Mouse (Mus musculus) heart, embryonic 10.5 days (tissue): ENCODE results near the gene Ifrd2. TPM values are rescaled to one million over a fixed set of nuclear protein-coding genes. Genes with fewer than 3 reads are reported as not detected.
A peak's percentile ranks its signal among the peaks of the same experiment; 100 is the strongest.

Experiments
- DNase-seq: peaks from one replicate; pipeline ENCODE4 v3.0.0-alpha.2; 2017; ENCODE audit warnings: low spot score
- H3K27ac ChIP-seq: fragments of 300-500 bp; sonication (generic); 2 replicates; pipeline ENCODE4 v1.5.1; 2016; ENCODE audit warnings: mild to moderate bottlenecking
- H3K27me3 ChIP-seq: fragments of 300-500 bp; sonication (generic); 2 replicates; pipeline ENCODE4 v1.6.1; 2016; ENCODE audit warnings: mild to moderate bottlenecking; ENCODE audit not compliant: poor library complexity, insufficient read depth, severe bottlenecking
- H3K36me3 ChIP-seq: fragments of 300-500 bp; sonication (generic); 2 replicates; pipeline ENCODE4 v1.6.1; 2016; ENCODE audit warnings: mild to moderate bottlenecking, moderate library complexity
- H3K4me1 ChIP-seq: fragments of 300-500 bp; sonication (generic); 2 replicates; pipeline ENCODE4 v1.6.1; 2016; ENCODE audit warnings: mild to moderate bottlenecking
- H3K4me3 ChIP-seq: fragments of 300-500 bp; sonication (generic); 2 replicates; pipeline ENCODE4 v1.5.1; 2016; ENCODE audit warnings: mild to moderate bottlenecking, moderate library complexity
- H3K9me3 ChIP-seq: fragments of 300-500 bp; sonication (generic); 2 replicates; pipeline ENCODE4 v1.6.1; 2016; ENCODE audit warnings: mild to moderate bottlenecking, moderate library complexity
- WGBS: fragments of 180-500 bp; shearing (Covaris S2); methylation state at CpG from one replicate; pipeline ENCODE4 v1.1.7; 2016; 5-methylcytosine and 5-hydroxymethylcytosine counted together
- polyA plus RNA-seq: library from polyadenylated mRNA; unstranded; fragments of >200 nt; fragmentation: Nextera tagmentation; extraction: Ambion mirVana; gene quantifications from 2 replicates; pipeline ENCODE4 v1.2.1, GENCODE M21; 2016

Ifrd2 gene
- 58.0 and 62.8 TPM in 2 replicates for polyA plus RNA-seq

DNA sequence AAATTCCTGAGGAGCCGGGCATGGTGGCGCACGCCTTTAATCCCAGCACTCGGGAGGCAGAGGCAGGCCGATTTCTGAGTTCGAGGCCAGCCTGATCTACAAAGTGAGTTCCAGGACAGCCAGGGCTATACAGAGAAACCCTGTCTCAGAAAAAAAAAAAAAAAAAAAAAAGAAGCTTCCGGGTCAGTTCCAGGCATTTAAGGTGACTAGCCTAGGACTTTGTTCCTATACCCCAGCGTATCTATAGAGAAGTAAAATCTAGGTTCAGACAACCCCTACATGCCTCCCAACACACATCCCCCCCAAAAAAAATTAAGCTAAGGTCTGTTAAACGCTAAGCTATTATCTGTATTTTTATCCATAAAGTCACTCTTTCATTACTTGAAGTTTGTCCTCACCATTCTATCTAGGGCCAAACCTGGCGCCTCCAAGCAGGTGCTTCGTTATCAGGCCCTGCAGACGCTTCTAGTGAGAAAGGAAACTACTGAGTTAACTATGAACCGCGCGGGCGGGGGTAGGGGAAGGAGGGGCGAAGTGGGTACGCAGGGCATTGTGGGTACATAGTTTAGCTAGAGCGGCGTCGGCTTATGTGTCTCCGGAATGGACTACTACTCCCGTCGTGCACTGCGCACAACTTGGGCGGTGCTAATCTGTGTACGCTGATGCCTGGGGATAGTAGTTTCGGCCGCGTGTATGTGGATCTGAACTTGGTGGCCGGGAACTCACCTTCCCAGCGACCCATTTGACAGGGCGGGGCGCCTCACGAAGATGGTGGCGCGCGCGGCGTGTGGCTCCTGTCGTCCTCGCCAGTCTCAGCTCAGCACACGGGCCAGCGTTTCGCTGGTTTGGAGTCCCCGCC, at the start of gene Ifrd2:
Ifrd2 (plus strand) TSS at position 669 of the 859 bp plus-strand sequence.
- Histone ChIP-seq H3K27ac (peak within 1 kb of the TSS; percentile 91), H3K4me3 (peak within 1 kb of the TSS; percentile 86), H3K9me3 (no peaks in the 10 kb centered on the region), H3K27me3 (no peaks in the 10 kb centered on the region), H3K36me3 (peaks cover 49% of the 10 kb centered on the region), H3K4me1 (peaks cover 46% of the 10 kb centered on the region)
- WGBS: 11% methylated on average over 46 of the region's 46 CpGs
- DNase-seq: peak; percentile 100

- no peak overlapping the region for H3K4me3 ChIP-seq
- peaks cover 39% of the 10 kb centered on the region for H3K36me3 ChIP-seq
- H3K9me3 ChIP-seq: no peaks in the 10 kb centered on the region
- no peak overlapping the region for H3K27ac ChIP-seq
- 87% methylated on average over 7 of the region's 7 CpGs for WGBS
- H3K4me1 ChIP-seq: peaks cover 58% of the 10 kb centered on the region
- no peaks in the 10 kb centered on the region for H3K27me3 ChIP-seq
- DNase-seq: no peak
Measured at GRCm38 (mm10) chr9:107538231-107538630, 49.2 kb upstream of the Ifrd2 start.

GRCm38 (mm10) chr9:107538711-107539110, 48.7 kb upstream of the Ifrd2 start:
- Histone ChIP-seq H3K4me1 (peaks cover 60% of the 10 kb centered on the region), H3K36me3 (peaks cover 44% of the 10 kb centered on the region), H3K27me3 (no peaks in the 10 kb centered on the region), H3K27ac (no peak overlapping the region), H3K4me3 (no peak overlapping the region), H3K9me3 (no peaks in the 10 kb centered on the region)
- WGBS: 88% methylated on average over 3 of the region's 3 CpGs
- DNase-seq: no peak

- H3K27me3 ChIP-seq: no peaks in the 10 kb centered on the region
- H3K27ac ChIP-seq: no peak overlapping the region
- no peak overlapping the region for H3K4me3 ChIP-seq
- DNase-seq: no peak
- no peaks in the 10 kb centered on the region for H3K9me3 ChIP-seq
- peaks cover 52% of the 10 kb centered on the region for H3K4me1 ChIP-seq
- WGBS: 94% methylated on average over 8 of the region's 8 CpGs
- peaks cover 55% of the 10 kb centered on the region for H3K36me3 ChIP-seq
Measured at GRCm38 (mm10) chr9:107539940-107540339, 47.5 kb upstream of the Ifrd2 start.

DNA sequence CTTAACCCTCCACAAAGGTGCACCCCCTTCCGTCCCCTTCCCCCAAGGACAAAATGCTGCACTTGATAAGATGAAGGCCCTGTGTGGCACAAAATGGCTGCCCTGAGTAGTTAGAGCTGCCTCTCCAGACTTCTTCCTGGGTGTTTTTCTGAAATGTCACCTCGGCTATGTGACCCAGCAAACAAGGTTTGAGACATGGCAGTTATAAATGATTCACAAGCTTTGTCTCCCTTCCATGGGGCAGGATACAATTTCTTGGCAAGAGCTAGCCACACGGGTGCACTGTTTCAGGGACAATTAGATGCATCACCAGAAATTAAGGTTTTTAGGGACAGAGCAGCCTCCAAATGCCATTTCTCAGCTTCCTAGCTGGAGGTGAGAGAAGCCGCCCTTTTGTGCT, 47.0 kb upstream of the Ifrd2 start:
- H3K36me3 ChIP-seq: peaks cover 60% of the 10 kb centered on the region
- no peaks in the 10 kb centered on the region for H3K9me3 ChIP-seq
- H3K27me3 ChIP-seq: no peaks in the 10 kb centered on the region
- no peak overlapping the region for H3K27ac ChIP-seq
- no peak overlapping the region for H3K4me3 ChIP-seq
- WGBS: 71% methylated on average over 4 of the region's 4 CpGs
- peaks cover 51% of the 10 kb centered on the region for H3K4me1 ChIP-seq
- no peak for DNase-seq

DNA sequence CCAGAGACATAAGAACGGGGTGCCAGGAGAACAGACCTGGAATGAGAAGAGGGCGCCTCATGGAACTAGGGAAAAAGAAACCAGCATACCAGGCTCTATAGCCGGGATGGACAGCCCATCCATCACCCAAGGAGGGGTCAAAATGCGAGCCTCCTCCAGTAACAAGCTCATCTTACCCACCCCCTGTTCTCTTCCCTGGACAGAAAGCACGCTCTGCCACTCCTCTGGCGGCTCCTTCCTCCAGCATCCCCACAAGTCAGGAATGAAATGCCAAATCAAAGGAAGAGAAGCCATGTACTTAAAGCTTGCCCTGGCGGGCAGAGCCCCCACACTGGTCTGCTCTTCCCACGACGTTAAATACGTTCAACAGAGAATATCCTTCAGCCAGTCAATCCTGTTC, 46.4 kb upstream of the Ifrd2 start:
- no peak for DNase-seq
- 39% methylated on average over 10 of the region's 10 CpGs for WGBS
- no peaks in the 10 kb centered on the region for H3K27me3 ChIP-seq
- H3K36me3 ChIP-seq: peaks cover 60% of the 10 kb centered on the region
- H3K4me1 ChIP-seq: peaks cover 48% of the 10 kb centered on the region
- no peaks in the 10 kb centered on the region for H3K9me3 ChIP-seq
- peak overlapping the region; percentile 78 for H3K4me3 ChIP-seq
- 0 out of 2 replicates have a peak overlapping the region, but pooled peaks have one; percentile 86 for H3K27ac ChIP-seq

DNA sequence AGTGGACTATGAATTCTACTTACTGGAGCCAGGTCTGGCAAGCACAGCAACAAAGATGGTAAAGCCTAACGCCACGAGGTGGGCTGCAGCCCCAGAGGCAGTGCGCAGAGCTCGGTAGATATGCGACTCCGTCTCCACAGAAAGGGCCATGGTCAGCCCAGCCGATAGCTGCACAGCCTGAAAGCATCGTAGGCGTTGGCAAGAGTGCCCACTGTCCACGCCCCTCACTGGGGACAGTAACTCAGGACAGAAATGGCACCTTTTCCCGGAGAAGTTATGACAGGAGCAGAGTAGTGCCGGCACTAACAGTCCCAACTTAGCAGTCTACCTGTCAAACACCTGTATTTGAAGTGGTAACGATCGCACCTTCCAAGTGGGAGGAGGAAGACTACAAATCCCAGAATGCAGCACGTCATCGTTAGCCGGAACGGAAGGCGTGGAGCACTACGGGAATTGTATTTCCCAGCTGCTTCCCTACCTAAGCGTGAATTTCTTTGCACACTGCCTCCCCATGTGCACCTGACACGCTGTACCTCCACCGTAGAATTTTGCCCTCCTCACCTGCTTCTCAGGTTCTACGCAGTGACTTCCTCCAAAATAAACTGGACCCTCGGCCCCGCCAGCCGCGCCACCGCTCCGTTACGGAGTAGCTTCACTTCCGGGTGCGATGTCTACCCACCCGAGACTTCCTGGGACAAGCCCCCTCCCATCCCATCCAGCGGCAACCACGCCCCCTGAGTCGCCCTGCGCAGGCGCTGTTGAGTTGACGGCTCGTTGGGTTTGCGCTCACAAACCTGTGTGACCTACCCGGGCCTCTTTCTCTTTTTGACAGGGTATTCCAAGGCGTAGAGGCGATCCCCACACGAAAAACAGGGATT, 45.7 kb upstream of the Ifrd2 start, which contains the start of the genes Cyb561d2 and Nprl2:
Cyb561d2 (minus strand) TSS at position 720 of the 878 bp plus-strand sequence.
Nprl2 (plus strand) TSS at position 753 of the 878 bp plus-strand sequence.
- Histone ChIP-seq H3K27me3 (no peaks in the 10 kb centered on the region), H3K36me3 (peaks cover 58% of the 10 kb centered on the region), H3K4me1 (peaks cover 46% of the 10 kb centered on the region), H3K9me3 (no peaks in the 10 kb centered on the region), H3K4me3 (peak within 1 kb of the TSS; percentile 78), H3K27ac (peak within 1 kb of the TSS; percentile 86)
- under 1% methylated on average over 46 of the region's 46 CpGs for WGBS
- peak; percentile 98 for DNase-seq

- Histone ChIP-seq H3K27me3 (0 out of 2 replicates have a peak, but pooled peaks cover under 1% of the 10 kb centered on the region), H3K27ac (peak overlapping the region; percentile 86), H3K4me1 (peaks cover 46% of the 10 kb centered on the region), H3K36me3 (peaks cover 52% of the 10 kb centered on the region), H3K4me3 (peak overlapping the region; percentile 78), H3K9me3 (no peaks in the 10 kb centered on the region)
- 3% methylated on average over 11 of the region's 11 CpGs for WGBS
- DNase-seq: no peak
Measured at GRCm38 (mm10) chr9:107542352-107542686, 45.1 kb upstream of the Ifrd2 start.

DNA sequence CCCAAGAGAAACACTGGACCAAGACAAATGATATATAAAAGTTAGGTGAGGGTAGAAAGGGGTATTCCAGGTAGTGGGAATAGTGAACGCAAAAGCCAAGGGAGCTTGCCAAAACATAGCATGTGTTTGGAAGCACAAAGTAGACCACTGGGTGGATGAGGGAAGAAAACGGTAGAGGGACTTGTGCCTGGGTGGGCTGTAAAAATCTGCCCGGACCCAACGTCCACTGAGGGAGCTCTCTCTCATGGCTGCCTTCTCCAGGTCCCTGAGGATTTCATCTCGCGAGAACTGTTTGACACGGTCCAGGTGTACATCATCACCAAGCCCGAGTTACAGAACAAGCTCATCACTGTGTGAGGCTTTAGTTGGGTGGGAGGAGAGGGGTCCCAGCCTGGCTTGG, 44.7 kb upstream of the Ifrd2 start:
- Histone ChIP-seq H3K4me3 (peak overlapping the region; percentile 78), H3K9me3 (no peaks in the 10 kb centered on the region), H3K36me3 (peaks cover 48% of the 10 kb centered on the region), H3K27me3 (peaks cover 5% of the 10 kb centered on the region; the same call in 1 of the 2 replicates), H3K4me1 (peaks cover 46% of the 10 kb centered on the region), H3K27ac (peak overlapping the region; percentile 86)
- WGBS: 46% methylated on average over 8 of the region's 8 CpGs
- DNase-seq: no peak

DNA sequence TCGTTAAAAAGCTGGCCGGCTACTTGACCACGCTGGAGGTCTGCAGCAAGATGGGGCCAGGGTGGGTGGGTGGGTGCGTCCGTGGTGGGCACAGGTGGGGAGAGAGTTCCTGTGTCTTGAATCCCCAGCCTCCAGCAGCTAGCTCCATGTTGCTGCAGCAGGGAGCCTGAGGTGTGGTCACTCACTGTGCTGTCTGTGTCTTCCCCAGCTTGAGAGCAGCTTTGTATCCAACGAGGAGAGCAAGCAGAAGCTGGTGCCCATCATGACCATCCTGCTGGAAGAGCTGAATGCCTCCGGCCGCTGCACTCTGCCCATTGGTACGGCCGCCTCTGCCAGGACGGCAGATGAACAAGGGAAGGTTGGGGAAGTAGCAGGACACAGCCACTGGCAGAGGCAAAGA, 44.1 kb upstream of the Ifrd2 start:
- 85% methylated on average over 11 of the region's 11 CpGs for WGBS

GRCm38 (mm10) chr9:107544196-107544700, 43.2 kb upstream of the Ifrd2 start:
- Histone ChIP-seq H3K27ac (no peak overlapping the region), H3K4me1 (peaks cover 49% of the 10 kb centered on the region), H3K9me3 (no peaks in the 10 kb centered on the region), H3K36me3 (peaks cover 33% of the 10 kb centered on the region), H3K4me3 (no peak overlapping the region), H3K27me3 (peaks cover 20% of the 10 kb centered on the region)
- no peak for DNase-seq
- WGBS: 92% methylated on average over 17 of the region's 17 CpGs

More for the DNA sequence above, 44.1 kb upstream of the Ifrd2 start:
- peaks cover 10% of the 10 kb centered on the region; the same call in 1 of the 2 replicates for H3K27me3 ChIP-seq
- peak overlapping the region; percentile 78 for H3K4me3 ChIP-seq
- peaks cover 43% of the 10 kb centered on the region for H3K36me3 ChIP-seq
- peaks cover 49% of the 10 kb centered on the region for H3K4me1 ChIP-seq
- peak overlapping the region; percentile 42 for H3K27ac ChIP-seq
- no peaks in the 10 kb centered on the region for H3K9me3 ChIP-seq
- no peak for DNase-seq

GRCm38 (mm10) chr9:107544729-107545128, 42.7 kb upstream of the Ifrd2 start:
- DNase-seq: no peak
- no peak overlapping the region for H3K4me3 ChIP-seq
- 86% methylated on average over 12 of the region's 12 CpGs for WGBS
- peaks cover 25% of the 10 kb centered on the region for H3K27me3 ChIP-seq
- H3K9me3 ChIP-seq: no peaks in the 10 kb centered on the region
- H3K4me1 ChIP-seq: peaks cover 52% of the 10 kb centered on the region
- no peak overlapping the region for H3K27ac ChIP-seq
- H3K36me3 ChIP-seq: peaks cover 28% of the 10 kb centered on the region
